Mouse (Mus musculus): ENCODE data around the gene Ccdc169. TPM values are rescaled to one million over a fixed set of nuclear protein-coding genes. Genes with fewer than 3 reads are reported as not detected.

Gene Ccdc169
- total RNA-seq, 2 experiments from 2014 or later, result 0.16 to 0.28 TPM

DNA sequence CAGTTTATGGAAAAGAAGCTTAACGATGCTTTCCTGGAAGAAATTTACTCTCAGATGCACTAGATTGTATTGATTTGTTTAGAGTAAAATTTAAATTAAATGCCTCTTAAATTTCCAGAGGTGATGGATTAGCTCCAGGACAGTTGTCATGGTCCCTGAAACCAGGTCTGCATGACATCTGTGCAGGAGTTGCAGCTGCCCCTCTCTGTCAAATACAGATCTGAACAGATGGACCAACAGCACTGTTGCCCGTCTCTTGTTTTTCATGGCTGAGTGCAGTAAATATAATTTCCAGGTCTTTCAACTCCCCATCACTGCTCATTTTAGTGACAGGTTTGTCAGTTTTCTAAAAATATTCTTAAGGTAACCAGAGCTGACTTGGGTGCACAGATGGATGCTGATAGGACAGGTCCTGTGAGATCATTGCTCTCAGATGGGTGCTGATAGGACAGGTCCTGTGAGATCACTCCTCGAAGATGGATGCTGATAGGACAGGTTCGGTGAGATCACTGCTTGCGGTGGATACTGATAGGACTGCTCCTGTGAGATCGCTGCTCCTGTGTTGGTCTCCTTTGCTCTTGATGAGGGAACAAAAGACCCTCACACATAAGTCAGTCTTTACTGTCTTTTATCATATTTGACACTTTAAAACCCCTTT, 5.4 kb upstream of the Ccdc169 start:
- H3K27ac ChIP-seq, result no peak overlapping the region
- H3K4me3 ChIP-seq, result no peak overlapping the region
- intact Hi-C loops (cut with DNase I), result no loop called here
- DNase-seq (ENCODE audit: extremely low spot score in 1 of 2, low spot score in 2 of 2), result no peak
- no peak for TF ChIP-seq CTCF (IDR thresholded peaks at IDR 0.05)

DNA sequence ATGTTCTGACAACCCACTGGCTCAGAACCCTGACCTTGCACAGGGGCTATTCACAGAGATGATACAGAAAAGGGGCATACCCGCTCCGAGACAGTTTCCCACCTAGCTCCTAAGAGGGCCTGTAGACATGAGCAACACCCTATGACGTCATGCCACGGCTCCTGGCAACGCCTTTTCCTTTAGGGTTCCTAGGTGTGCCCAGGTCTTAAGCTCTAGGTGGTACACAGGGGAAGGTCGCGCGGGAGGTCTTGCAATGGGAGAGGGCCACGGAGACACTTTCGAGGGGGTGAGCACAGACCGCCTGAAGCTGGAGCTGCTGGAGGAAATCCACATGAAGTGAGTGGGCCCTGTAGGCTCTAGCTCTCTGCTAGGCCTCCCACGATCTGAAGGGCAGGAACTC, 2.7 kb downstream of the Ccdc169 start:
- intact Hi-C loops (cut with DNase I), result no loop called here
- DNase-seq (ENCODE audit: extremely low spot score in 1 of 2, low spot score in 2 of 2), result no peak
- H3K4me3 ChIP-seq, result no peak overlapping the region
- TF ChIP-seq CTCF (IDR thresholded peaks at IDR 0.05), result no peak
- H3K27ac ChIP-seq, result no peak overlapping the region

- no peak for DNase-seq (ENCODE audit: extremely low spot score in 1 of 2, low spot score in 2 of 2)
- intact Hi-C loops (cut with DNase I), result no loop called here
- Histone ChIP-seq H3K27ac (no peak overlapping the region), H3K4me3 (no peak overlapping the region)
- no peak for TF ChIP-seq CTCF (IDR thresholded peaks at IDR 0.05)
These were observed 4.3 kb downstream of the Ccdc169 start for GRCm38 (mm10) chr3:55141401-55141800.

DNA sequence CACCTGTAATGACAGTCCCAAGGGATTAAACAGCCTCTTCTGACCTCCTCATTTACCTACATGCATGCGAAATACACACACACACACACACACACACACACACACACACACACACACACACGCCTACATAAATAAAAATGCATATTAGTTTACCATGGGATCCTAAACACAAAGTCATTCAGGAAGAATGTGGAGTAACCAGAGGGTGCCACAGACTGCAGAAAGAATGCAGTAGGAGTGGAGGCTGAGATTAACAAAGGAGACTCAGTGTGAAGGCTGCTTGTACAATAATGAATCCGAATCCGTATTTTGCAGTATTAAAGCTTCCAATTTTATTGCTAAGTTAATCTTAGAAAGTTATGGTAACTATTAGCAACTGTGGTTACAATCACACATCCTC, 7.8 kb downstream of the Ccdc169 start:
- Histone ChIP-seq H3K27ac (no peak overlapping the region), H3K4me3 (no peak overlapping the region)
- intact Hi-C loops (cut with DNase I), result no loop called here
- no peak for TF ChIP-seq CTCF (IDR thresholded peaks at IDR 0.05)
- no peak for DNase-seq (ENCODE audit: extremely low spot score in 1 of 2, low spot score in 2 of 2)

DNA sequence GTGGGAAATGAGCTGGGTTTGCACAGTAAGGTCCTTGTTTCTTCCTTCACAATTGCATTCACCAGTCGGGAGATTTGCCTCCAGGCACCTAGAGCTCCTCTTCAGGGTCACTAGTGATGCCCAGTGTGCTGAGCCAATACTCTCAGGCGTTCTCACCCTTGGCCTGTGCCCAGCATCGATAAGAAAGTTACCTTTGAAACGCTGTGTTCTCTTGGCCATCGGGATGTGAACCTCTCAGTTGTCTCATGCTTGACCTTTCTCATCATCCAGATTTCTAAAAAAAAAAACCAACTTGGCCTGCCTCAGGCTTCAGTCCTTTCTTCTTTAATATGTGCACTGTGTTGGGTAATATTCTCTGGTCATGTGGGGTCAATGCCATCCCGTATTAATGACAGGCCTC, 9.3 kb downstream of the Ccdc169 start:
- DNase-seq (ENCODE audit: extremely low spot score in 1 of 2, low spot score in 2 of 2), result no peak
- intact Hi-C loops (cut with DNase I), result no loop called here
- TF ChIP-seq CTCF (IDR thresholded peaks at IDR 0.05), result no peak
- no peak overlapping the region for H3K4me3 ChIP-seq
- no peak overlapping the region for H3K27ac ChIP-seq

DNA sequence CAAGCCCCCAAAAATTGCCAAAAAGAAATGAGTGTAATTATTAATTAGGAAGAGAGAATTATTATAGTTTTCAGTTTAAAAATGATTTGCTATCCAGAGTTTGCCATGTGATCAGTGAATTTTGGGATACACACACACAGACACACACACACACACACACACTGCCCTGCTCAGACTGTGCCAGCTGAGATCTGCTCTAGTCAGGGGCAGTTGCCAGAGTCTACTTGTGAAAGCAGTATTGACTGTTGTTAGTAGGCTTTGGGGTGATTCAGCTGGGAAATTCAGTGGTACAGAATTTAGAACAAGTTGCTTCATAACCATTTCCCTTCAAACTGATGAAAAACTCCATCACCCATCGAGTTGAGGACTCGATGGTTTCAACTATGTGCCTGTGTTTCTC, 10.0 kb downstream of the Ccdc169 start:
- TF ChIP-seq CTCF (IDR thresholded peaks at IDR 0.05), result no peak
- Histone ChIP-seq H3K27ac (no peak overlapping the region), H3K4me3 (no peak overlapping the region)
- no peak for DNase-seq (ENCODE audit: extremely low spot score in 1 of 2, low spot score in 2 of 2)
- intact Hi-C loops (cut with DNase I), result no loop called here

DNA sequence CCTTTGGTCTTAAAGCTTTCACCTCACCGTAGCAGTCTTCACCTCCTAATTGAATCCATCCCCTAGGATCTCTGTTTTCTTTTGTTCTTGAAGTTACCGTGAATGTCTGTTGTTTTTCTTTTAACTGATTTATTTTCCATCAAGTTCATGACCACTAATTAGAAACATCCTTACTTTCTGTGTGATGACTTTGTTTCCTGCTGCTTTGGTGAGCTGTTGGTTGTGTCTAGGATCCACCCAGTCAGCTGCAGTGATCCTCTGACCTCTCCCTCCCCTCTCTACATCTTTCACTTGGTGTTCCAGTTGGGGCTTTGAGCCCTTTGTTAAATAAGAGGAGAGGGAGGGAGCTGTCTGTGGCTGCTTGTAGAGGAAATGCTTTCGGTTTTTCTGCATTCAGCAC, 11.0 kb downstream of the Ccdc169 start:
- no peak for TF ChIP-seq CTCF (IDR thresholded peaks at IDR 0.05)
- no peak overlapping the region for H3K4me3 ChIP-seq
- DNase-seq (ENCODE audit: extremely low spot score in 1 of 2, low spot score in 2 of 2), result no peak
- no peak overlapping the region for H3K27ac ChIP-seq
- intact Hi-C loops (cut with DNase I), result no loop called here

- DNase-seq (ENCODE audit: extremely low spot score in 1 of 2, low spot score in 2 of 2), result peak; percentile 43 to 72
- H3K27ac ChIP-seq, result no peak overlapping the region
- TF ChIP-seq CTCF (IDR thresholded peaks at IDR 0.05), result peak; percentile 88
- H3K4me3 ChIP-seq, result no peak overlapping the region
- intact Hi-C loops (cut with DNase I), result loop anchor here (1.0 to 5.0 kb wide), 4 partner anchors 39 to 340 kb away; partner anchors contain the start of gene Spg20
These were observed 14.7 kb downstream of the Ccdc169 start for GRCm38 (mm10) chr3:55151656-55152433.

- no peak for DNase-seq (ENCODE audit: extremely low spot score in 1 of 2, low spot score in 2 of 2)
- intact Hi-C loops (cut with DNase I), result loop anchor here (1.0 to 5.0 kb wide), 4 partner anchors 40 to 341 kb away; partner anchors contain the start of gene Spg20
- Histone ChIP-seq H3K4me3 (no peak overlapping the region), H3K27ac (no peak overlapping the region)
- peak; percentile 56 for TF ChIP-seq CTCF (IDR thresholded peaks at IDR 0.05)
These were observed 15.7 kb downstream of the Ccdc169 start for GRCm38 (mm10) chr3:55152673-55153334.

GRCm38 (mm10) chr3:55154163-55154562, 17.0 kb downstream of the Ccdc169 start:
- Histone ChIP-seq H3K27ac (peak overlapping the region; percentile 55; the same call in 1 of the 2 replicates), H3K4me3 (no peak overlapping the region)
- peak; percentile 25 to 31 for DNase-seq (ENCODE audit: extremely low spot score in 1 of 2, low spot score in 2 of 2)
- no peak for TF ChIP-seq CTCF (IDR thresholded peaks at IDR 0.05)
- intact Hi-C loops (cut with DNase I), result loop anchor here (2.0 to 5.0 kb wide), 2 partner anchors 89 to 342 kb away; partner anchors contain the start of gene Dclk1

- intact Hi-C loops (cut with DNase I), result no loop called here
- no peak for DNase-seq (ENCODE audit: extremely low spot score in 1 of 2, low spot score in 2 of 2)
- TF ChIP-seq CTCF (IDR thresholded peaks at IDR 0.05), result no peak
These were observed 20.3 kb downstream of the Ccdc169 start for GRCm38 (mm10) chr3:55157413-55157812.

DNA sequence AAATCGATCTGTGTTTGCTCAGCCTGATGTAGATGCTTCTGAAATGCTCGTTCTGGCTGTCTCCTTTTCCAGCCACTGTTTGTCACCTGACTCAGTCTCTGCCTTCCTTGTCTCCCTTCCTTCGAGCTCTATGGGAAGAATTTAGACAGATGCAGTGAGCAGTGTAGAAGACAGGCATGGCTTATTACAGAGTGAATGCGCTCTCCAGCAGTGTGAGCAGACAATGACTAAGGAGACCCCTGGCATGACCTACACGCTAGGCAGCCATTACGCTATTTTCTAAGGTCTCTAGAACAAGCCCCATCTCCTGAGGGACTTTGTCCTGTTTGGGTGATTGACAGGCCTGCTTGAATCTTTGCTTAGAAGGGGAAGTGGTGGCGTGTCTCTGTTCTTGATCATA, 24.0 kb downstream of the Ccdc169 start:
- intact Hi-C loops (cut with DNase I), result loop anchor here (5.0 kb wide), 1 partner anchor 51 kb away; no protein-coding TSS in a partner anchor
- DNase-seq (ENCODE audit: extremely low spot score in 1 of 2, low spot score in 2 of 2), result no peak
- TF ChIP-seq CTCF (IDR thresholded peaks at IDR 0.05), result no peak
- Histone ChIP-seq H3K4me3 (no peak overlapping the region), H3K27ac (no peak overlapping the region)

More at GRCm38 (mm10) chr3:55157413-55157812, 20.3 kb downstream of the Ccdc169 start:
- Histone ChIP-seq H3K27ac (no peak overlapping the region), H3K4me3 (no peak overlapping the region)

All from left cerebral cortex, adult 2 months (tissue).